Mouse (Mus musculus) WW6 (cell line): Measurements from ENCODE around the gene Dyrk3.
"Not testable (repeated sequence)": the region's sequence is repeated elsewhere in the genome, so short reads cannot be mapped to it uniquely, and the experiment has no call there.

Experiments
- DNase-seq: peaks from one replicate; pipeline ENCODE4 v3.0.0-alpha.2; 2013; ENCODE audit warnings: low read depth, low spot score

Dyrk3 gene

GRCm38 (mm10) chr1:131155456-131155855 lies 17.3 kb upstream of the Dyrk3 start:
- no peak for DNase-seq

GRCm38 (mm10) chr1:131153018-131153629 lies 15.0 kb upstream of the Dyrk3 start, which contains the start of gene Eif2d:
TSS of gene Eif2d (plus strand) at chr1:131153181.
- peak; percentile 78 for DNase-seq

- DNase-seq = no peak
These were observed 11.4 kb upstream of the Dyrk3 start for GRCm38 (mm10) chr1:131149496-131149895.

GRCm38 (mm10) chr1:131146181-131146614 lies 8.1 kb upstream of the Dyrk3 start:
- no peak for DNase-seq

GRCm38 (mm10) chr1:131145222-131145621 lies 7.1 kb upstream of the Dyrk3 start:
- DNase-seq = not testable (repeated sequence)

GRCm38 (mm10) chr1:131142472-131142871 lies 4.3 kb upstream of the Dyrk3 start:
- DNase-seq = no peak

- DNase-seq = no peak
These were observed 3.3 kb upstream of the Dyrk3 start for GRCm38 (mm10) chr1:131141449-131141848.

- peak; percentile 74 for DNase-seq
These were observed 1.3 kb upstream of the Dyrk3 start for GRCm38 (mm10) chr1:131139102-131140095.

GRCm38 (mm10) chr1:131137717-131138118 lies 422 bp downstream of the Dyrk3 start:
- DNase-seq = no peak

- DNase-seq = no peak
These were observed 1.0 kb downstream of the Dyrk3 start for GRCm38 (mm10) chr1:131137111-131137510.

GRCm38 (mm10) chr1:131135960-131136629 lies 2.0 kb downstream of the Dyrk3 start:
- DNase-seq = no peak

- no peak for DNase-seq
These were observed 3.1 kb downstream of the Dyrk3 start for GRCm38 (mm10) chr1:131134942-131135522.

- no peak for DNase-seq
These were observed 3.9 kb downstream of the Dyrk3 start for GRCm38 (mm10) chr1:131134231-131134630.

GRCm38 (mm10) chr1:131125987-131126744 lies 12.0 kb downstream of the Dyrk3 start:
- DNase-seq = no peak

- no peak for DNase-seq
These were observed 14.4 kb downstream of the Dyrk3 start for GRCm38 (mm10) chr1:131123522-131124265.

GRCm38 (mm10) chr1:131121987-131122386 lies 16.2 kb downstream of the Dyrk3 start:
- no peak for DNase-seq

GRCm38 (mm10) chr1:131119026-131119425 lies 19.1 kb downstream of the Dyrk3 start:
- no peak for DNase-seq

GRCm38 (mm10) chr1:131118530-131118929 lies 19.6 kb downstream of the Dyrk3 start:
- DNase-seq = no peak

GRCm38 (mm10) chr1:131116430-131117011 lies 21.6 kb downstream of the Dyrk3 start:
- no peak for DNase-seq

GRCm38 (mm10) chr1:131115932-131116331 lies 22.2 kb downstream of the Dyrk3 start:
- DNase-seq = no peak
